Mouse (Mus musculus) spleen, adult 2 months (tissue): ENCODE data around the gene Cnpy1. TPM values are rescaled to one million over a fixed set of nuclear protein-coding genes. Genes with fewer than 3 reads are reported as not detected.

Experiments used
- DNase-seq, 2 experiments: peaks; one replicate each; pipeline versions ENCODE4 v3.0.0 to v3.0.0-alpha.2; 2012 to 2021; ENCODE audit warnings: low spot score in 2 of 2, low read depth in 1 of 2
- H3K27ac ChIP-seq: fragments of 200-500 bp; 2 replicates; pipeline ENCODE4 v1.5.1; 2012; ENCODE audit warnings: low read length, inconsistent platforms; ENCODE audit not compliant: insufficient read depth
- H3K27me3 ChIP-seq: fragments of 200-500 bp; 2 replicates; pipeline ENCODE4 v1.6.1; 2012; ENCODE audit warnings: mild to moderate bottlenecking, moderate library complexity, low read length, inconsistent platforms; ENCODE audit not compliant: control insufficient read depth, insufficient read depth
- H3K36me3 ChIP-seq: fragments of 200-500 bp; 2 replicates; pipeline ENCODE4 v1.6.1; 2012; ENCODE audit warnings: mild to moderate bottlenecking, low read length, inconsistent platforms; ENCODE audit not compliant: control insufficient read depth, insufficient read depth
- H3K4me1 ChIP-seq: fragments of 200-500 bp; 2 replicates; pipeline ENCODE4 v1.6.1; 2011; ENCODE audit warnings: inconsistent platforms; ENCODE audit not compliant: control insufficient read depth, insufficient read depth, insufficient read length
- H3K4me3 ChIP-seq: fragments of 200-500 bp; 2 replicates; pipeline ENCODE4 v1.5.1; 2011; ENCODE audit warnings: mild to moderate bottlenecking, inconsistent platforms; ENCODE audit not compliant: insufficient read depth, insufficient read length; ENCODE audit errors: extremely low read depth
- CTCF ChIP-seq: fragments of 200-500 bp; IDR thresholded peaks from 2 replicates; pipeline ENCODE4 v1.5.1; 2011; ENCODE audit warnings: mild to moderate bottlenecking, inconsistent platforms; ENCODE audit not compliant: insufficient read depth, insufficient read length, insufficient replicate concordance; ENCODE audit errors: extremely low read depth
- POLR2A ChIP-seq: fragments of 200-500 bp; IDR thresholded peaks from 2 replicates; pipeline ENCODE4 v1.6.1; 2011; ENCODE audit warnings: low read depth, low read length, inconsistent platforms
- WGBS: fragments of 180-500 bp; shearing (Covaris S2); methylation state at CpG from one replicate; pipeline ENCODE4 v1.1.7; 2018; 5-methylcytosine and 5-hydroxymethylcytosine counted together
- polyA plus RNA-seq: library from polyadenylated mRNA; depleted of rRNA; stranded (reverse); fragments of >200 nt; gene quantifications from 2 replicates; pipeline ENCODE4 v1.2.3, GENCODE M21; 2012; rRNA removed

The Cnpy1 gene
- not detected in 2 replicates for polyA plus RNA-seq

- H3K27me3 ChIP-seq: no peaks in the 10 kb centered on the region
- WGBS: 82% methylated on average over 11 of the region's 11 CpGs
- no peak within 1 kb of the TSS for H3K4me3 ChIP-seq
- TF ChIP-seq POLR2A (no peak), CTCF (no peak)
- no peak for DNase-seq
- no peaks in the 10 kb centered on the region for H3K36me3 ChIP-seq
- no peak within 1 kb of the TSS for H3K27ac ChIP-seq
- no peaks in the 10 kb centered on the region for H3K4me1 ChIP-seq
These were observed at the start of gene Cnpy1 for GRCm38 (mm10) chr5:28245574-28245973. Gene Cnpy1 (minus strand): TSS chr5:28245806.

- Histone ChIP-seq H3K36me3 (no peaks in the 10 kb centered on the region), H3K27me3 (no peaks in the 10 kb centered on the region), H3K27ac (no peak overlapping the region), H3K4me3 (no peak overlapping the region), H3K4me1 (no peaks in the 10 kb centered on the region)
- 7% methylated on average over 6 of the region's 6 CpGs for WGBS
- TF ChIP-seq POLR2A (no peak), CTCF (peak; percentile 96)
- DNase-seq: peak; percentile 43 to 81
These were observed 48.4 kb upstream of the Cnpy1 start for GRCm38 (mm10) chr5:28293990-28294389.

GRCm38 (mm10) chr5:28292281-28292680 is 46.7 kb upstream of the Cnpy1 start:
- no peak overlapping the region for H3K27ac ChIP-seq
- no peak for DNase-seq
- no peak overlapping the region for H3K4me3 ChIP-seq
- no peaks in the 10 kb centered on the region for H3K27me3 ChIP-seq
- no peaks in the 10 kb centered on the region for H3K36me3 ChIP-seq
- H3K4me1 ChIP-seq: no peaks in the 10 kb centered on the region
- TF ChIP-seq CTCF (no peak), POLR2A (no peak)
- WGBS: 51% methylated on average over 3 of the region's 3 CpGs

- Histone ChIP-seq H3K4me1 (no peaks in the 10 kb centered on the region), H3K36me3 (no peaks in the 10 kb centered on the region), H3K27ac (no peak overlapping the region), H3K4me3 (no peak overlapping the region), H3K27me3 (no peaks in the 10 kb centered on the region)
- 81% methylated on average over 5 of the region's 5 CpGs for WGBS
- no peak for DNase-seq
- no peak for TF ChIP-seq CTCF
- no peak for TF ChIP-seq POLR2A
These were observed 45.7 kb upstream of the Cnpy1 start for GRCm38 (mm10) chr5:28291118-28291850.

GRCm38 (mm10) chr5:28290630-28291029 is 45.0 kb upstream of the Cnpy1 start:
- no peak overlapping the region for H3K27ac ChIP-seq
- H3K4me3 ChIP-seq: no peak overlapping the region
- H3K4me1 ChIP-seq: no peaks in the 10 kb centered on the region
- no peak for DNase-seq
- no peaks in the 10 kb centered on the region for H3K27me3 ChIP-seq
- no peaks in the 10 kb centered on the region for H3K36me3 ChIP-seq
- TF ChIP-seq POLR2A (no peak), CTCF (no peak)
- 27% methylated on average over 1 of the region's 1 CpGs for WGBS

- Histone ChIP-seq H3K4me3 (no peak overlapping the region), H3K36me3 (no peaks in the 10 kb centered on the region), H3K27me3 (no peaks in the 10 kb centered on the region), H3K4me1 (no peaks in the 10 kb centered on the region), H3K27ac (no peak overlapping the region)
- 76% methylated on average over 3 of the region's 3 CpGs for WGBS
- no peak for DNase-seq
- TF ChIP-seq POLR2A (no peak), CTCF (no peak)
These were observed 43.5 kb upstream of the Cnpy1 start for GRCm38 (mm10) chr5:28289111-28289510.

GRCm38 (mm10) chr5:28277279-28277678 is 31.7 kb upstream of the Cnpy1 start:
- Histone ChIP-seq H3K36me3 (no peaks in the 10 kb centered on the region), H3K27ac (no peak overlapping the region), H3K27me3 (no peaks in the 10 kb centered on the region), H3K4me1 (no peaks in the 10 kb centered on the region), H3K4me3 (no peak overlapping the region)
- WGBS: 83% methylated on average over 2 of the region's 2 CpGs
- no peak for TF ChIP-seq POLR2A
- no peak for TF ChIP-seq CTCF
- DNase-seq: no peak
